Mouse (Mus musculus) CH12.LX (cell line): ENCODE measurements around the gene Sbf2. TPM values are rescaled to one million over a fixed set of nuclear protein-coding genes. Genes with fewer than 3 reads are reported as not detected.

ENCODE experiments used
- DNase-seq: peaks from one replicate; pipeline ENCODE4 v3.0.0-alpha.2; 2013; ENCODE audit errors: extremely low read depth
- H3K27ac ChIP-seq: 2 replicates; pipeline ENCODE4 v1.5.1; 2012; ENCODE audit warnings: low read depth, mild to moderate bottlenecking, control low read depth, moderate library complexity; ENCODE audit not compliant: insufficient read depth
- H3K27me3 ChIP-seq: replicated peaks from 2 replicates; pipeline ENCODE3; 2012; ENCODE audit warnings: inconsistent platforms
- H3K36me3 ChIP-seq, 2 experiments: replicated peaks in 1 of 2; 2 replicates each; pipeline versions ENCODE3 to v1.6.1; 2012; ENCODE audit warnings: inconsistent platforms in 1 of 2, low read length in 1 of 2, mild to moderate bottlenecking in 1 of 2, mixed read lengths in 1 of 2, moderate library complexity in 1 of 2; ENCODE audit not compliant: control insufficient read depth in 1 of 2, insufficient read depth in 1 of 2
- H3K4me1 ChIP-seq, 2 experiments: 2 replicates each; pipeline ENCODE4 v1.6.1; 2012; ENCODE audit warnings: inconsistent platforms in 1 of 2, moderate library complexity in 1 of 2; ENCODE audit not compliant: insufficient read depth in 2 of 2, control insufficient read depth in 1 of 2
- H3K4me2 ChIP-seq: 2 replicates; pipeline ENCODE4 v1.6.1; 2012; ENCODE audit warnings: low read depth, mild to moderate bottlenecking, control low read depth; ENCODE audit not compliant: poor library complexity, insufficient read depth, severe bottlenecking
- H3K4me3 ChIP-seq, 3 experiments: fragments of 150-350 bp in 1 of 3; sonication (generic) in 1 of 3; replicated peaks in 1 of 3; 2 replicates each; pipeline versions ENCODE3 to v1.5.1; 2011 to 2012; ENCODE audit warnings: low read depth in 2 of 3, low read length in 2 of 3, mild to moderate bottlenecking in 2 of 3, moderate library complexity in 2 of 3, control low read depth in 1 of 3, improper control_type of control experiment in 1 of 3, inconsistent platforms in 1 of 3, mixed read lengths in 1 of 3; ENCODE audit not compliant: poor library complexity in 1 of 3
- H3K79me2 ChIP-seq: replicated peaks from 2 replicates; pipeline ENCODE4 v1.6.1; 2012; ENCODE audit warnings: mild to moderate bottlenecking, moderate library complexity; ENCODE audit not compliant: control insufficient read depth, poor library complexity, insufficient read depth, severe bottlenecking; ENCODE audit errors: extremely low read depth
- H3K9ac ChIP-seq: 2 replicates; pipeline ENCODE4 v1.6.1; 2012; ENCODE audit warnings: low read depth, mild to moderate bottlenecking, control low read depth, moderate library complexity; ENCODE audit not compliant: insufficient read depth
- H3K9me3 ChIP-seq: replicated peaks from 2 replicates; pipeline ENCODE3; 2012; ENCODE audit warnings: low read length, inconsistent platforms, mixed read lengths
- BHLHE40 ChIP-seq: IDR thresholded peaks from 2 replicates; pipeline ENCODE4 v1.6.1; 2011; ENCODE audit warnings: mild to moderate bottlenecking, low read depth, low read length, improper control_type of control experiment
- CHD2 ChIP-seq: IDR thresholded peaks from 2 replicates; pipeline ENCODE4 v1.6.1; 2011; ENCODE audit warnings: low read length, improper control_type of control experiment
- EP300 ChIP-seq: IDR thresholded peaks from 2 replicates; pipeline ENCODE4 v1.6.1; 2011; ENCODE audit warnings: low read length, improper control_type of control experiment
- GABPA ChIP-seq: IDR thresholded peaks from 2 replicates; pipeline ENCODE4 v1.6.1; 2012; ENCODE audit warnings: low read depth, low read length, improper control_type of control experiment, inconsistent platforms; ENCODE audit not compliant: insufficient replicate concordance
- IRF4 ChIP-seq: IDR thresholded peaks from 2 replicates; pipeline ENCODE4 v1.6.1; 2014; ENCODE audit warnings: low read depth, mild to moderate bottlenecking, inconsistent platforms, low read length, improper control_type of control experiment
- KAT2A ChIP-seq: IDR thresholded peaks from 2 replicates; pipeline ENCODE4 v1.6.1; 2012; ENCODE audit warnings: low read length, improper control_type of control experiment, inconsistent platforms; ENCODE audit not compliant: insufficient replicate concordance
- MAFK ChIP-seq: IDR thresholded peaks from 2 replicates; pipeline ENCODE4 v1.6.1; 2011; ENCODE audit warnings: low read length, improper control_type of control experiment; ENCODE audit not compliant: insufficient replicate concordance
- MAZ ChIP-seq: IDR thresholded peaks from 2 replicates; pipeline ENCODE4 v1.6.1; 2012; ENCODE audit warnings: low read depth, mild to moderate bottlenecking, inconsistent platforms, low read length, improper control_type of control experiment, moderate library complexity
- MEF2A ChIP-seq: IDR thresholded peaks from 2 replicates; pipeline ENCODE4 v1.6.1; 2014; ENCODE audit warnings: low read depth, mild to moderate bottlenecking, inconsistent platforms, low read length, improper control_type of control experiment, borderline replicate concordance
- MXI1 ChIP-seq: IDR thresholded peaks from 2 replicates; pipeline ENCODE4 v1.6.1; 2011; ENCODE audit warnings: mild to moderate bottlenecking, low read depth, low read length, improper control_type of control experiment
- MYC ChIP-seq: IDR thresholded peaks from 2 replicates; pipeline ENCODE4 v1.6.1; 2011; ENCODE audit warnings: low read depth, mild to moderate bottlenecking, improper control_type of control experiment, low read length
- POLR2A ChIP-seq: IDR thresholded peaks from 2 replicates; pipeline ENCODE4 v1.6.1; 2011; ENCODE audit warnings: low read depth, mild to moderate bottlenecking, improper control_type of control experiment, low read length
- POLR2AphosphoS2 ChIP-seq: IDR thresholded peaks from 2 replicates; pipeline ENCODE4 v1.6.1; 2011; ENCODE audit warnings: low read depth, low read length, improper control_type of control experiment
- SMC3 ChIP-seq: IDR thresholded peaks from 2 replicates; pipeline ENCODE4 v1.6.1; 2011; ENCODE audit warnings: low read depth, low read length, improper control_type of control experiment
- TBP ChIP-seq: conservative IDR thresholded peaks from 2 replicates; pipeline ENCODE4 v1.6.1; 2011; ENCODE audit warnings: low read depth, low read length, improper control_type of control experiment
- UBTF ChIP-seq: IDR thresholded peaks from 2 replicates; pipeline ENCODE4 v1.6.1; 2012; ENCODE audit warnings: low read depth, mild to moderate bottlenecking, inconsistent platforms, low read length, improper control_type of control experiment, moderate library complexity
- USF2 ChIP-seq: conservative IDR thresholded peaks from 2 replicates; pipeline ENCODE4 v1.6.1; 2011; ENCODE audit warnings: low read depth, low read length, improper control_type of control experiment
- ZNF384 ChIP-seq: IDR thresholded peaks from 2 replicates; pipeline ENCODE4 v1.6.1; 2012; ENCODE audit warnings: low read depth, low read length, improper control_type of control experiment, inconsistent platforms
- dilution Hi-C: fragments of 300-500 bp; cut with MboI; formaldehyde crosslinking; loops from 2 replicates; pipeline ENCODE4 v1.14.3; 2020; ENCODE audit warnings: low sequenced_read_pairs; ENCODE audit not compliant: extremely low pct_unique_long_range_greater_than_20kb, extremely low pct_ligation_motif_present
- in situ Hi-C: fragments of 300-500 bp; cut with MboI; formaldehyde crosslinking; loops from 3 replicates; pipeline ENCODE4 v1.14.3; 2019; ENCODE audit warnings: low sequenced_read_pairs, low pct_ligation_motif_present, low pct_unique_long_range_greater_than_20kb, mixed read lengths
- polyA plus RNA-seq: library from polyadenylated mRNA; unstranded; fragments of >175 nt; gene quantifications from 2 replicates; pipeline ENCODE4 v1.2.1, GENCODE M21; 2012; ENCODE audit warnings: low read depth; ENCODE audit not compliant: insufficient read length
- total RNA-seq, 2 experiments: library from RNA; depleted of rRNA; stranded (reverse); fragments of 300-350 nt in 1 of 2; fragments of >200 nt in 1 of 2; gene quantifications; 2 replicates each; pipeline ENCODE4 v1.2.3; 2012 to 2014

The Sbf2 gene
- total and polyA plus RNA-seq, 3 experiments: 9.5 to 21.5 (median 11.4) TPM

DNA sequence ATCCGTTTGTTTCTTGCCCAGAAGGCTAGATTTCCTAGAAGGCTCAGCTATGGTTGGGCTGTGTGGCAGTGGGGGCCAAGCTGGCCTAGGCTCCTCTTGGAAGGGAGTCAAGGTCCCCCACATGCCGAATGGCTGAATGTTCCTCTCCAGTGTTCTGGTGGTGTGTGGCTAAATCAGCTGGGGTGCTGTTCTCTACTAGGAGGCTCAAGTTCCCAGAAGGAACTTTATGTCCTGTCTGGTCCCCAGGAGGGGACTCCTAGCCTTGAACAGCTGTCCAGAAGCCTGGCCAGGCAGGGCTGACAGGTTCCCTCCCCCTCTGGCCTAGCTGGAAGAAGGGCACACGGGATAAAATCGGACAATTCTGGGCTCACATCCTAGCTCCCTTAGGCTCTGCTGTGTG is 317.1 kb downstream of the Sbf2 start:
- dilution Hi-C loops (no loop called here), in situ Hi-C loops (loop anchor here (25.0 kb wide), 1 partner anchor 140 kb away; no protein-coding TSS in a partner anchor)
- Histone ChIP-seq H3K9me3 (peaks cover 6% of the 10 kb centered on the region), H3K36me3 (no peaks in the 10 kb centered on the region), H3K79me2 (no peaks in the 10 kb centered on the region), H3K4me3 (no peak overlapping the region), H3K27me3 (no peaks in the 10 kb centered on the region), H3K9ac (no peak overlapping the region), H3K4me2 (no peak overlapping the region), H3K27ac (no peak overlapping the region), H3K4me1 (peaks cover 4 to 22% of the 10 kb centered on the region in 2 experiments; a peak in 3 of 4 replicates)
- no peak for TF ChIP-seq USF2
- no peak for TF ChIP-seq MEF2A
- no peak for TF ChIP-seq KAT2A
- no peak for TF ChIP-seq MYC
- no peak for DNase-seq

DNA sequence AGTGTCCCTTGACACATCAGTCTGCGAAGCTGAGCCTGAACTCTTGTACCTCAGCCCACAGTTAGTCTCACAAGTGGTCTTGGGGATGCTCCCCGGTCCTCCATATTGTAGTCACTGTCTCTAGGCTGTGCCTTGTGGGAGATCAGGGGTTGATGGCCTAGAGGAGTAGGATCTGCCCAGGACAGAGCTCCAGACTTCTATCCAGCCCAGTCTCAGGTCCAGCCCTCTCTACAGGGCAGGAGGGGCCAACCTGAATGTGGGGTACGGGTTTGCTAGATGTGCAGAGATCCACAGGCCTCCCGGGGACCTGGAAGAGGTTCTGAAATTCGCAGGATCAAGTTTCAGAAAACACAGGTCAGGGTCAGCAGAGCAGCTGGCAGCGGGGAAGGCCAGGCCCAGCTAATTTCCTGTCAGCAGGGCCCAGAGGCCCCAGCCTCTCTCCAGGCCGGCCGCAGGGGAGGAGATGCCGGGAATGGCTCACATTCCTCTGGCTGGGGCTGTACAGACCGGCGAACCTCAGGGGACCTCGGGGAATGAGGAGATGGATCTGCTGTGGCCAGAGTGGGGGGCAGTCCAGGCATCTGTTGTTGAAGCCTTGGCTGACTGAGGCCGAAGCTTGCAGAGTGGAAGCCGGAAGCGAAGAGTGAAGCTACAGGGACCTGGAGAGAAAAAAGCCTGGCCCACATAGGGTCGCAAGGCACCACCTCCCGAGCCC is 317.7 kb downstream of the Sbf2 start:
- in situ Hi-C loops: loop anchor here (25.0 kb wide), 1 partner anchor 140 kb away; no protein-coding TSS in a partner anchor
- Histone ChIP-seq H3K27ac (no peak overlapping the region), H3K9me3 (peaks cover 8% of the 10 kb centered on the region), H3K4me2 (no peak overlapping the region), H3K79me2 (no peaks in the 10 kb centered on the region), H3K27me3 (no peaks in the 10 kb centered on the region), H3K9ac (no peak overlapping the region), H3K4me1 (peaks cover 4 to 22% of the 10 kb centered on the region in 2 experiments; a peak in 3 of 4 replicates), H3K4me3 (no peak overlapping the region), H3K36me3 (no peaks in the 10 kb centered on the region)
- no peak for DNase-seq
- no peak for TF ChIP-seq GABPA
- TF ChIP-seq SMC3: no peak
- no peak for TF ChIP-seq POLR2AphosphoS2
- TF ChIP-seq MEF2A: no peak
- TF ChIP-seq MXI1: no peak
- TF ChIP-seq IRF4: no peak
- TF ChIP-seq CHD2: no peak
- TF ChIP-seq POLR2A: no peak
- no peak for TF ChIP-seq ZNF384
- no peak for TF ChIP-seq TBP
- dilution Hi-C loops: no loop called here

DNA sequence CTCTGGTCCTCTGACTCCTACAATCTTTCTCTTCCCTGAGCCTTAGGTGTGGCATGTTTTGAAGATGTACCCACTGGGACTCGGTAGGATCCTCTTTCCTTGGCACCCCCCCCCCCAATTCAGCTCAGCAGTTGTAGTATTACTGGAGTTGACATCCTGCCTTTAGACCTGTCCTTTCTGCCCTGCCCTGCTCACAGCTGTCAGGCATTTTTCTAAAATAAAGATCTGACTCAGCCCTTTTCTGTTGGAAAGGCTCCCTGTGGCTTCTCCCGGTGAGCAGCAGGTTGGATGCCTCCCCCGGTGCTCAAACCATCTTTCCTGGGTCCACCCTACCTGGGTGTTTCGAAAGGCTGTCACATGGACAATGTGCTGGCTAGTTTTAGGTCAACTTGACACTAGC is 325.1 kb downstream of the Sbf2 start:
- in situ Hi-C loops: loop anchor here (5.0 to 25.0 kb wide), 2 partner anchors 148 to 338 kb away; partner anchors contain the start of gene Adm
- dilution Hi-C loops: no loop called here
- H3K27me3 ChIP-seq: no peaks in the 10 kb centered on the region
- no peak overlapping the region for H3K4me3 ChIP-seq
- H3K9ac ChIP-seq: no peak overlapping the region
- no peaks in the 10 kb centered on the region for H3K79me2 ChIP-seq
- H3K4me1 ChIP-seq: peaks cover 37 to 54% of the 10 kb centered on the region in 2 experiments
- TF ChIP-seq BHLHE40 (no peak), IRF4 (no peak), USF2 (no peak), GABPA (no peak), EP300 (no peak), POLR2A (no peak), MAFK (no peak), MAZ (no peak), UBTF (no peak)
- no peak overlapping the region for H3K4me2 ChIP-seq
- H3K36me3 ChIP-seq: peaks cover 6 to 14% of the 10 kb centered on the region in 2 experiments
- H3K9me3 ChIP-seq: peaks cover 15% of the 10 kb centered on the region
- DNase-seq: no peak
- H3K27ac ChIP-seq: no peak overlapping the region
